Mouse (Mus musculus) E14TG2a.4 (cell line): ENCODE data around the gene Uqcrq.
A peak's percentile ranks its signal among the peaks of the same experiment; 100 is the strongest.

ENCODE experiments used
- H3K27me3 ChIP-seq: 2 replicates; pipeline ENCODE4 v1.6.1; 2014; ENCODE audit warnings: low read length, control low read depth; ENCODE audit not compliant: insufficient read depth
- H3K36me3 ChIP-seq: 2 replicates; pipeline ENCODE4 v1.6.1; 2014; ENCODE audit warnings: low read length, control low read depth; ENCODE audit not compliant: insufficient read depth
- H3K4me1 ChIP-seq: replicated peaks from 2 replicates; pipeline ENCODE4 v1.6.1; 2014; ENCODE audit warnings: low read depth, low read length, control low read depth
- H3K4me3 ChIP-seq: replicated peaks from 2 replicates; pipeline ENCODE4 v1.5.1; 2014; ENCODE audit warnings: mild to moderate bottlenecking, low read length
- H3K9me3 ChIP-seq: 2 replicates; pipeline ENCODE4 v1.6.1; 2014; ENCODE audit warnings: low read length, control low read depth
- CTCF ChIP-seq: conservative IDR thresholded peaks from 2 replicates; pipeline ENCODE4 v1.5.1; 2014; ENCODE audit warnings: low read length
- NANOG ChIP-seq: IDR thresholded peaks from 2 replicates; pipeline ENCODE4 v1.6.1; 2014; ENCODE audit warnings: borderline replicate concordance, low read length, mixed read lengths
- POU5F1 ChIP-seq: IDR thresholded peaks from 2 replicates; pipeline ENCODE4 v1.6.1; 2014; ENCODE audit warnings: low read length, borderline replicate concordance

Gene Uqcrq

GRCm38 (mm10) chr11:53456474-53457371, 26.1 kb upstream of the Uqcrq start, which contains the start of the genes Gm10447 and Shroom1:
Gene Gm10447 (minus strand): TSS chr11:53457110.
Gene Shroom1 (plus strand): TSS chr11:53457205.
- Histone ChIP-seq H3K4me1 (peaks cover 19% of the 10 kb centered on the region), H3K36me3 (no peaks in the 10 kb centered on the region), H3K4me3 (peak within 1 kb of the TSS; percentile 76), H3K9me3 (no peaks in the 10 kb centered on the region), H3K27me3 (peaks cover 81% of the 10 kb centered on the region)
- TF ChIP-seq POU5F1, result no peak
- no peak for TF ChIP-seq NANOG
- TF ChIP-seq CTCF, result peak; percentile 13; the same call in 1 of the 2 replicates

DNA sequence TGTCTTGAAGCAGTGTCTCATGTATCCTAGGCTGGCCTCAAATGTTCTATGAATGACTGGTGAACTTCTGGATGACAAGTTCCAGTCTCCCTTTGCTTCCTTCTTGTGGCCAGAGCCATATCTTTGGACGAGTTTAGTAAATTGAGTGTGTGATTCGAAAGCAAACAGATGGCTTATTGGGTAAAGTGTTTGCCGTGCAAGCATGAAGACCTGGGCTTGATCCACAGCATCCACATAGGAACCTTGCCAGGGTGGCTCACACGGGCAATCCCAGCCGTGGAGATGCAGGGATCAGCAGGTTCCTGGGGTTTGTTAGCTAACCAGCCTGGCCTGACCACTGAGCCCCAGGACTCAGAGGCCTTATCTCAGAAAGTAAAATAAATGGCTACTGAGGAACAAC, 22.4 kb upstream of the Uqcrq start:
- Histone ChIP-seq H3K4me3 (no peak overlapping the region), H3K9me3 (no peaks in the 10 kb centered on the region), H3K36me3 (no peaks in the 10 kb centered on the region), H3K4me1 (peaks cover 12% of the 10 kb centered on the region), H3K27me3 (peaks cover 67% of the 10 kb centered on the region)
- TF ChIP-seq CTCF, result no peak
- no peak for TF ChIP-seq POU5F1
- TF ChIP-seq NANOG, result no peak

- no peaks in the 10 kb centered on the region for H3K36me3 ChIP-seq
- peaks cover 61% of the 10 kb centered on the region for H3K27me3 ChIP-seq
- peaks cover 8% of the 10 kb centered on the region for H3K4me1 ChIP-seq
- H3K4me3 ChIP-seq, result no peak overlapping the region
- TF ChIP-seq NANOG, result no peak
- no peak for TF ChIP-seq CTCF
- TF ChIP-seq POU5F1, result no peak
- H3K9me3 ChIP-seq, result no peaks in the 10 kb centered on the region
Measured at GRCm38 (mm10) chr11:53452396-53452795, 21.8 kb upstream of the Uqcrq start.

DNA sequence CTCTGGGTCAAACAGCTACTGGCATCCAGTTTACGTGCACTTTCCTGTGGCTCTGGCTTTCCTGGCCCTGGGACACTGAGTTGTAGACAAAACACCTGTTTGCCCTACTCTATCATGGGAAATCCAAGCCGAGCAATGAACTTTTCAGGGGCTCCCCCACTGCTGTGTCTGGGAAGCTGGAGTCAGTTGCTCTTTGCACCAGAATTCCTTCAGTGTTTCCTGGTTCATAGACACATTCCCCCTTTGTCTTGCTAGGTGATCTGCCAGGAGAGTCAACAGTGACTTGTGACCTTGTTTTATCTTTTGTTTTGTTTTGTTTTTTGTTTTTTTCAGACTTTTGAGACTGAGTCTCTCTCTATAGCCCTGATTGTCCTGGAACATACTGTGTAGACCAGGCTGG, 20.7 kb upstream of the Uqcrq start:
- no peak overlapping the region for H3K4me3 ChIP-seq
- no peaks in the 10 kb centered on the region for H3K9me3 ChIP-seq
- no peaks in the 10 kb centered on the region for H3K36me3 ChIP-seq

DNA sequence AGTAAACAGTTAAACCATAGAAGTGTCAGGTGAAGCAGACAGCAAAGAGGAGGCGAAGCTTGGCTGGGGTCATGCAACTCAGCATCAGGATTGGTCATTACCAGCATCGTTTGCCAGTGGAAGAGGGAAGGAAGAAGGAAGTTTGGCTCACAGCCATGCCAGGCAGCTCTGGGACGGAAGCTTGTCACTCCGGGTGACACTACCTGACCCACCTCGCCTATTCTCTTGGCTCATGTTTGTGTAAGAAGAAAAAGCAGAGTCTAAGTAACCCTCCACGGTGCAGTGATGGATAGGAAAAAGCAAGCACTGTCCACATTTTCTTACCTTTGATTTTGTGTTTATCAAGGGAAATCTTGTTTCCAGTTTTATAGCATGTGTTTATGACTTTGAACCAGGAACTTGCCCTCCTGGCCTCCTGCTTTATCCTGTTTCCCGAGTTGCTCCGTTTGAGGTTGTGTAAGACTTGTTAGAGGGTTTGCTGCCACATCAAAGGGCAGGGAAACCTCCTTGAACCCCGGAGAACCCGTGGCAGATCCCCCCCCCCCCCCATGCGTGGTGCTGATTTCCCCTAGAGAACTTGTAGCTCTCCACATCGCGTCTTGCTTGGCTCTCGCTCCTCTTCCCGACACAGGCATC, 19.6 kb upstream of the Uqcrq start:
- Histone ChIP-seq H3K4me1 (peaks cover 12% of the 10 kb centered on the region), H3K9me3 (no peaks in the 10 kb centered on the region), H3K36me3 (no peaks in the 10 kb centered on the region), H3K4me3 (0 out of 2 replicates have a peak overlapping the region, but pooled peaks have one; percentile 30), H3K27me3 (peaks cover 39% of the 10 kb centered on the region)
- TF ChIP-seq NANOG (no peak), POU5F1 (no peak), CTCF (no peak)

More for the DNA sequence above, 20.7 kb upstream of the Uqcrq start:
- H3K27me3 ChIP-seq, result peaks cover 51% of the 10 kb centered on the region
- TF ChIP-seq NANOG (no peak), POU5F1 (no peak), CTCF (no peak)
- no peaks in the 10 kb centered on the region; the same call in 1 of the 2 replicates for H3K4me1 ChIP-seq

GRCm38 (mm10) chr11:53448529-53448928, 17.9 kb upstream of the Uqcrq start:
- no peak overlapping the region for H3K4me3 ChIP-seq
- no peaks in the 10 kb centered on the region for H3K9me3 ChIP-seq
- H3K4me1 ChIP-seq, result peaks cover 13% of the 10 kb centered on the region
- peaks cover 28% of the 10 kb centered on the region for H3K27me3 ChIP-seq
- TF ChIP-seq POU5F1, result no peak
- no peak for TF ChIP-seq CTCF
- no peak for TF ChIP-seq NANOG
- no peaks in the 10 kb centered on the region for H3K36me3 ChIP-seq

GRCm38 (mm10) chr11:53447996-53448395, 17.4 kb upstream of the Uqcrq start:
- H3K27me3 ChIP-seq, result peaks cover 27% of the 10 kb centered on the region
- H3K36me3 ChIP-seq, result no peaks in the 10 kb centered on the region
- peaks cover 13% of the 10 kb centered on the region for H3K4me1 ChIP-seq
- TF ChIP-seq POU5F1 (no peak), NANOG (no peak), CTCF (no peak)
- no peaks in the 10 kb centered on the region for H3K9me3 ChIP-seq
- no peak overlapping the region for H3K4me3 ChIP-seq

DNA sequence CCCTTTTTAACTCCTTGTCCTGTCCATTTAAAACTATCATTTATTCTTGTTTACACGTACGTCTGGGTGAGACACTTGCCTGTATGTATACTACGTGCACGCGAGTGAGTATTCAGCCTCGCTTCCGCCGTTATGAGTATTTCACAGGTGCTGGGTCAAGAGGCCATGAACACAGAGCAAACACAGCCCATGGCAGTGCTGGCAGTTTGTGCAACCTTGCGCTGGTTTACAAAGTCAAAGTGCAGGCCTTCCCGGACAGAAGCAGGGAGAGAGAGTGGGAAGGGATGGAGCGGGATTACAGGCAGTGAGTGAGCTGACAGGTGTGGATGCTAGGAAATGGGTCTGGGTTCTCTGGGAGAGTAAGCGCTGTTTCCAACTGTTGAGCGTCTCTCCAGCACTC, 15.6 kb upstream of the Uqcrq start:
- peaks cover 13% of the 10 kb centered on the region for H3K4me1 ChIP-seq
- H3K9me3 ChIP-seq, result no peaks in the 10 kb centered on the region
- no peak overlapping the region for H3K4me3 ChIP-seq
- no peak for TF ChIP-seq NANOG
- TF ChIP-seq CTCF, result no peak
- no peak for TF ChIP-seq POU5F1
- peaks cover 19% of the 10 kb centered on the region for H3K27me3 ChIP-seq
- no peaks in the 10 kb centered on the region for H3K36me3 ChIP-seq
